Mouse (Mus musculus) CD4-positive, CD25-positive, alpha-beta regulatory T cell (primary cell): Measurements from ENCODE around the gene Srrm4. TPM values are rescaled to one million over a fixed set of nuclear protein-coding genes. Genes with fewer than 3 reads are reported as not detected.

ENCODE experiments used
- polyA plus RNA-seq: library from polyadenylated mRNA; unstranded; fragments of 100-300 nt; shearing (Covaris generic); gene quantifications from one replicate; pipeline ENCODE4 v1.2.1, GENCODE M21; 2017

The Srrm4 gene
- not detected for polyA plus RNA-seq

DNA sequence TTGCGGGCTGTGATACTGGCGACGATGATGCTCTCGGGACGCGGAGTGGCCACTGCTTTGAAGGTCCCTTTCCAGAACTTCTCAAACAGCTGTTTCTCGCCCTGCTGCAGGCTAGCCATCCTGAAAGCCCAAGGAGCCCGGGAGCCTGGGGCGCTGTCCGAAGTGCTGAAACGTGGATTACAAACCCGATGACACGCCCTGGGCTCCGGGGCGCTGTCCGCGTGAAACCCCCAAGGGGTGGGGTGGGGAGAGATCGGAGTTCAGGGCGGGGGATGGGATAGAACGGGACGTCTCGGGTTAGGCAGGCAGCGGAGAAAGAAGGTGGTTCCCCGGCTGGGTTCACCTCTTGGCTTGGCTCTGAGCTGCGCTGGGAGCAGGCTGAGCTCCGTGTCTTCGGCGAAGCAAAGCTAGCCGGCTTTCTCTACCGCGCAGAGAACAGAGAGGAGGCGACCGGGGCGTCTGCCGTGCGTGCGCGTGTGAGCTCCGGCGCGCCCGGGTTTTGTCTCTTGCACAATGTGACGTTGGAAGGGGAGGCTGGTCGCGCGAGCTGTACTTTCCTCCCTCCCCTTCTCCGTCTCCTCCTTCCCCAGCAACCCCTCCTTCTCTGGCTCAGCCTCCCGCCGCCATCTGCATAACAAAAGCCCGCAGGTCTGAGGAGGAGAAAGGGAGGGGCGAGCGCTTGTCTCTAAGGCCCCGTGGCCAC, at the start of gene Srrm4:
TSS of gene Srrm4 (minus strand) at position 472 of the 703 bp plus-strand sequence.

DNA sequence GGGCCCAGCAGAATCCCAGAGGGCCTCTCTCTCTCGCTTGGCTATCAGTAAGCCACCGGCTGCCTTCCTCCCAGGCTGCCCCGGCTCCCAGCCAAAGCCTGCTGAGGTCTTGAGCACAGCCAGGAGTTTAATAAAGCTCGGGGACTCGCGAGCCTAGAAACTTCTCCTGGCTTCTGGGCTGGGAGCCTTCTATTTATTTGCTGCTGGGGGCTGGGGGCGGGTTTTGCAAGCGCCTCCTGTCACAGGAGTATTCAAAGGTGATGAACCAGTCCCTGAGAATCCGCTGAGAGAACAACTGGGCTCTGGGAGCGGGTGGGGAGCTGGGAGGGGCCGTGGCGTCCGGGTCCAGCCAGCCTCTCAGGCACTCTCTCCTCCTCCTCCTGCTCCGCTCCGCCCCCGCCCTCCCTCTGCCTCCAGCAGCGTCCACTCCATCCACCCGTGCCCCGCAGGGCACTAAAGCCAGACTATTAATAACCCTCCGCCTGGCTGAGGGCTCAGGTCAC, 168.9 kb downstream of the Srrm4 start, which contains the start of gene Hspb8:
TSS of gene Hspb8 (minus strand) at position 166 of the 503 bp plus-strand sequence.

Other genes with a start within 250 kb of the Srrm4 start
- gene Hspb8, start 169.0 kb downstream of the Srrm4 start, polyA plus RNA-seq: not detected